Mouse (Mus musculus): ENCODE data around the gene Mettl9.
"Not testable (repeated sequence)": the region's sequence is repeated elsewhere in the genome, so short reads cannot be mapped to it uniquely, and the experiment has no call there.

Mettl9 gene

DNA sequence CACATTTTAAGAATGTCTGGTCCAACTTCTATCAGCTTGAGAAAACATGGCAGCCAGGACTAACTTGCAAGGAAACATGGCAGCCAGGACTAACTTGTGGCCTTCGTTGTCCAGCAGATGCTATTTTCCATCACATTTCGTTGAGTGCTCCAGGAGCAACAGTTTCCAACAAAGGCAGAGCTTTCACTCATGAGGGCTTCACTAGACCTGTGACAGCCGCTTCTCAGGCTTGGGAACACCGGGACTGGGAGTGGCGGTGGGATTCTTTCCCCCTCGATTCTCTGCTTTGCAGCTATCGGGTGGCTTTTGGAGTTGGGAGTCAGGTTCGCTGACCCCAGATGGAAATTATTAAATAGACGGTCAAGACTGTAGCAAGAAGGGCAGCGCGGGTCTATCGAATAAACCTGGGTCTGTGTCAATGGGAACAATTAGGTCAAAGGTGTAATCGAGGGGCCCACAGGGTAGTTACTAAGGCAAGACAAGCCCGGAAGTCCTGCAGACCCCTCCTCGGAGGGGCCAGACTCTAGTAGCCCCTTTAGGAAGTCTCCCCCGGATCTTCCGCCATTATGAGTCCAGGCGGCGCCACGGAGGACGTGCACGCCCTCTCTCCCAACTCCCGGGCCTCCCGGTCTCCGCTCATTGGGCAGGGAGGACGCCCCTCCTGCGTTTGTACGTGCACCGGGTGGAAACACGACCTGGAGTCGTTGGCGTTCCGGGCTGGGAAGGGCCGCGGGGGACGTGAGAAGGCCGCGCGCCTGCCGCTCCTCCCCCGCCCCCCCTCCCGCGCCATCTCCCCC lies at the start of gene Mettl9:
Gene Mettl9, plus strand, starts transcription at position 590 of the 797 bp plus-strand sequence.
- DNase-seq (ENCODE audit: low read depth, low spot score): peak; percentile 87

DNA sequence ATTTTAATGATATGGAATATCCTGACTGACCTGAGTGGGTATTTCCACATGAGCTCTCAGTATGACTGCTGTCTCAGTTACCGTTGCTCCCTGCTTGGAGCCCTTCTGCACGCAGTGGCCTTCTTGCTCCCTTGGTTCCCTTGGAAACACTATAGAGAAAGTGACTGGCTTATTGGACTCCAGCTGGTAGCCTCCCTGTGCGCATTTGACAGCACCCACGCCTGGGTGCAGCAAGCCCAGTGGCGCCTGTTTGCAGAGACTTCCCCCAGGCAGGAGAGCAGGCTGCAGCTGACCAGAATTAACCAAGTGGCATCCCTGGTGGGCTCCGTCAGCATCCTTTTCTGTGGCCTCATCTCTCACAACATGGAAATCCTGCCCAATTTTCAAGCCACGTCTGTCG lies 43.1 kb upstream of the Mettl9 start:
- DNase-seq (ENCODE audit: low read depth, low spot score): no peak

DNA sequence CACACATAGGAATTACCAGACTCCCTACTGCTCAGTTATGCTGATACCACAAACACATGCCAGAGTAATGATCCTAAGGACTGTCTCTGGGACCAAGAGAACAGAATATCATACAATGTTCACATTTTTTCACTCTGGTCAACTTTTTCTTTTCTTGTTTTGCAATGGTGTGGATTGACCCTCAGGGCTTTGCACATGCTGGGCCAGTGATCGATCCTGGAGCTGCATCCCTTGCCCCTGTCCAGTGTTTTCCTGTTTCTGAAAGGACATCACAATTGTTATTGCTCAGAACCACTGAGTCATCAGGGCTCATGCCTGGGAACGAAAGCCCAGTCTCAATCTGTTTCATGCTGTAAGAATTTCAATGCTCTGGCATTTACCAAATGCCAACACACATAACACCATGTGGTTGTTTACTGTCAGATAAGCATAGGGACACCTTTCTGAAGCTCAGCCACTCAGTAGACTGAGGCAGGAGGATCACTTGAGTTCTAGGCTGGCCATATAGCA lies 35.2 kb upstream of the Mettl9 start:
- no peak for DNase-seq (ENCODE audit: low read depth, low spot score)

DNA sequence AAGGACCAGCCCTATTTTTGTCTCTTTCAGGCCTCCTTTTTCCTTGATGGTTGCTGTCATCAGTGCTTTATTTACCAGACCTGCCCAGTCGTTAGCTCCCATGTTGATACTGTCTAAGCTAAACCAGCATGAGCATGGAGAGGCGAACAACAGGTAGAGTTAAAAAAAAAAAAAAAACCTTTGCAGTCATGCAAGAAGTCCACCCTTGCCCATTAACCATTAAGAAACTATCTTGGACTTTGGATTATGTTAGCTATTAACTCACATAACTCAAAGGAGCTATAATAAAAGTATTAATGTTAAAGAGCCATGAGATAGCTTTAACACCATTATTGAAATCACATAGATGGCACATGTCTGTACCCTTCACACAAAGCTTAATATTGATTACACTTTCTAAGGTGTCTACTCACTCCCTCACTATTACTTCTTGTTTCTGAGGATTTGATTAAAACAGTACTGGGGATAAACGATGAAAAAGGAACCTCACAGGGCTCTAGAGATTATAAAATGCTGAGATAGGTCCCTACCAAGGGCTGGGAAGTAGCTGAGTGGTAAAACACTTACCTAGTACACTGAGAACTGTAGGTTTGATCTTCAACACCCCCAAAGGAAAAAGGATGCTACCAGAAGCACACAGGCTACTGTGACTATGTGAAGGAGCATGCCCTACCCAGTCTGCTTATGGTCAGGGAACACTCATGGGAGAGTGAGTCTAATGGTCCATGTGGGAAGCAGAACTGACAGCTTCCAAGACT lies 34.0 kb upstream of the Mettl9 start:
- DNase-seq (ENCODE audit: low read depth, low spot score): no peak

DNA sequence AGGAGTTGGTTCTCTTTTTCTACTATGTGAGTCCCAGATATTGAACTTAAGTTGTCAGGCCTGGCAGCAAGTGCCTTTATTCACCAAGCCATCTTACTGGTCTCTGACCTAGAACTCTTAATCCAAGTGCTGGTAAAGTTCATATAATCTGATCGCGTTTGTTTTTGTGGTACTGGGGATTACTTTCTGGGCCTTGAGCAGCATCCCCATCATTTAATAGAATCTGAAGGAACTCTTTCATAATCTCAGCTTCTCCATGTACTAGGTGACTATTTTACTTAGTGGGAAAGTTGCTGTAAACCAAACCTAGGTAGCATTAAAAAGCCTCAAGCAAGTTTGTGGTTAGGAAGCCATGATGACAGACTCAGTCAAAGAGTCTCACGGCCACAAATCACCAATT lies 32.4 kb upstream of the Mettl9 start:
- no peak for DNase-seq (ENCODE audit: low read depth, low spot score)

DNA sequence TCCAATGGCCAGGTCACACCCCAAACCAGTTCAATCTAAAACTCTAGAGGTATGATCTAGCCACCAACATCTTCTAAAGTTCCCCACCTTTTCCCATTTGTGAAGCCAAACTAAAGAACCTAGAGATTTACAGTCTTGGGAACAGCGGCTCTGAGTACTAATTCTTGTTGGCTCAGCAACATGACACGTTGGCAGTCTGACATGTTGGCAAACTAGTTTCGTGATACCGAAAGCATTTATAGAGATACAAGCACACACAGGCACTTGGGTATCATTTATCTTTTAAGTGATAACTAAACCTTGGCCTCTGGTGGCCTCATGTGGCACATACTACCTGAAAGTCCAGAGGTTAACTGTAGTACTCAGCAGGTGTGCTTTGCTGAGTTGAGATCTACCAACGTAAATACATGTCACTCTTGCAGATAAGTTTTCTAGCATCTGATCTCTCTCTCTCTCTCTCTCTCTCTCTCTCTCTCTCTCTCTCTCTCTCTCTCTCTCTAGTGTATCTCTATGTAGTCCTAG lies 31.8 kb upstream of the Mettl9 start:
- DNase-seq (ENCODE audit: low read depth, low spot score): no peak

DNA sequence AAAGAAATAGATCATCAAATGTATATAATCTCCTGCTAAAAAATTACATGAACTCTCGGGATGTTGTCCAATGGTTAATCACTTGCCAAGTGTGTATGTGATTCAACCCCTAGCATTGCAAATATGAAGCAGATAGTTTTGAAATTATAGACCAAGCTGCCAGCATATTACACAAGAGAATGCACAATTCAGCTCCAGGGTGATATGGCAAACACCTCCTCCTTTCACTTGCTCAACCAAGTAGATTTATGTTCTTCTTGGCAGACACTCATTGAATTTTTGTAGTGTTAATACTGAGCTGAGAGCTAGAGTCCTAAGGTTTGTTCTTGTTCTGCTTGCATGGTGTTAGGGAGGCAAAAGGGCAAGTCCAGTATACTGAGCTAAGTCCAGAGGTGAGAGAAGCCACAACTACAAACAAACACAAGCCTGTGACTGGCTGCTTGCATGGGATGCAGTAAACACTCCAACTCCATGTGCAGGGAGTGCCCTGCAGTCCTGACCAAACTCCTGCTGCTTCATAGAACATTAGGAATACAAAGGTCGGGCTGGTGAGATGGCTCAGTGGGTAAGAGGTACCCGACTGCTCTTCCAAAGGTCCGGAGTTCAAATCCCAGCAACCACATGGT lies 30.3 kb upstream of the Mettl9 start:
- DNase-seq (ENCODE audit: low read depth, low spot score): no peak

DNA sequence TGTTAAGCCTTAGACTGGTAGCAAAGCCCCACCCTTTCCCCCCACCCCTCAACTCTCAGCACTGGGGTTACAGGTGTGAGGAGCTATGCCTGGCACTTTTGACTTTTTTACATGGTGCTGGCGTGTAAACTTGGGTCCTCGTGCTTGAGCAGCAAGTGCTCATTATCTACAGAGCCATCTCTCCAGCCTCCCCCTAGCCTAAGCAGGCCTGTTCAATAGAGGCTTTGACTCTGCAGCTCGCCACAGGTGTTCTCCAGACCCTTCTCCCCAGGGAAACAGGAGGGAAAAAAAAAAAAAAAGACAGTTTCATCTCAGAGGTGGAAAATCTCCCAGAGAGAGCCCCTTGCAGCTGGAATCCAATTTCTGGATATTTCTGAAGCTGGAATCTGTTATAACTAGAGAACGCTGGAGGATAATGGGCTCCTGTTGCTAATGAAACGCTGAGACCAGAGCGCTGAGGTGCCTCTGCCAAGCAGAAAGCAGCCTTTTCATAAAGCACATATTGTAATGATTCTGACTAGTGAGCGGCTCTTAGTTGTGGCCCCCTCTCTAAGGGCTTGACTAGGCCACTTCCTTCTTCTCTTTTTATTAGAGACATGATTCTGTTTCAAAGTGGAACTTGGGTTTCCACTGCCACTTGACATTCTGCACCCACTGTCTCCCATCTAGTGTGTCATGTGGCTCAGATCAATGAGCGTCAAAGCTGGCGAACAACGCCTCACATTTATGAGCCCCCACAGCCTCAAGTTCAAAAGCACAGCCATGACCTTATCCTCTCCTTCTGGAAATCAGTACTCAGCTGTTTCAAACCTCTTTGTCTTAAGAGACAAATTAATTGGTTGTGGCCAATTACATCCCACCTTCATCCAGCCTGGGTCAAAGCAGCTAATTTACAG lies 22.2 kb upstream of the Mettl9 start:
- DNase-seq (ENCODE audit: low read depth, low spot score): no peak

DNA sequence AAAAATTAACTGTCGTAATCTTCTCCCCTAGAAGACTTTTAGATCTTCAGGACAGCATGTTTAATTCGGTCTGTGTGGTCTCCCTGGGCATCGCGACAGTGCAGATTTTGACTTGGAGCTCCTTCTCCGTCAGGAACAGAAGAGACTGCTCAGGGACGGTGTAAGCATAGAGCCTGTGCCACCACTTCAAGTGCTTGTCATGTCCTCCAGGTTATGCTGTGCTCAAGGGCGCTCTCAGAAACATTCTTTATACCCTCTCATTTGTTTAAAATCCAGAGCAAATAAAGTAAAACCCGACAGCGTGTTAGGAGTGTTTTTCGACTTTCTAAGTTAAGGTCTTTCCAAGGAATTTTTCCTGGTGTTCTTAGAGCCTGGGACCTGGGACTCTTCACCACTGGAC lies 19.8 kb upstream of the Mettl9 start:
- no peak for DNase-seq (ENCODE audit: low read depth, low spot score)

DNA sequence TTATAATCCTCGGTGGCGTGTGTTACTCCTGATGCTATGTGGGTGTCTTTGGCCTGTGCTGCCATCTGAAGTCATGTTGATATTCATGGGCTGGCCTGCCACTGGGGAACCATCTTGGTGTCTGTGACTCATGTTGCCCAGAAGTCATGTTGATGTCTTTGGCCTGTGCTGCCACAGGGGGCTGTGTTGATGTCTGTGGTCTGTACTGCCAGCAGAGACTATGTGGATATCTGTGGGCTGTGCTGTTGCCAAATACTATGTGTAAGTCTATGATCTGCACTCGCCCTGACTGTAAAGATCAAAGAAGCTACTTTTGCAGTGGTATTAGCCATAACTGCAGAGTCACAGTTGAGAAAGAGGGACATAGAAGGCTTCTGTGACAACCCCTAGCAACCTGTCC lies 15.5 kb upstream of the Mettl9 start:
- no peak for DNase-seq (ENCODE audit: low read depth, low spot score)

DNA sequence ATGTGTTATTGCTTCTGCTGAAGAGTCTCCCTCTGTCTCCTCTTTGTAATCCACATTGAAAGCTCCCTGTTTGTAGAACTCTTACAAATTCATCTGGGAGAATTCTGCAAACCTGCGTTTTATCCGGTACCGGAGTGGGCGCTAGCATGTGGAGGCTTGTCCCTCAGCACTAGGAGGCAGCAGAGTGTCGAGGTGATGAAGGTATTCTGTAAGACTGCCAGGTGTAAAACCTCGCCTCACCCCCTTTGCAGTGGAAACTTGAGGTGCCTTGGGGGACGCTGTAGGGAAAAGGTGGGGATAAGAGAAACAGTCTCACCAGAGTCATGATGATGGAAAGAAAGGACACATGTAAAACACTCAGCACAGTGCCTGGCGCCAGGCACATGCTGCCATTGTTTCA lies 14.0 kb upstream of the Mettl9 start:
- DNase-seq (ENCODE audit: low read depth, low spot score): no peak

DNA sequence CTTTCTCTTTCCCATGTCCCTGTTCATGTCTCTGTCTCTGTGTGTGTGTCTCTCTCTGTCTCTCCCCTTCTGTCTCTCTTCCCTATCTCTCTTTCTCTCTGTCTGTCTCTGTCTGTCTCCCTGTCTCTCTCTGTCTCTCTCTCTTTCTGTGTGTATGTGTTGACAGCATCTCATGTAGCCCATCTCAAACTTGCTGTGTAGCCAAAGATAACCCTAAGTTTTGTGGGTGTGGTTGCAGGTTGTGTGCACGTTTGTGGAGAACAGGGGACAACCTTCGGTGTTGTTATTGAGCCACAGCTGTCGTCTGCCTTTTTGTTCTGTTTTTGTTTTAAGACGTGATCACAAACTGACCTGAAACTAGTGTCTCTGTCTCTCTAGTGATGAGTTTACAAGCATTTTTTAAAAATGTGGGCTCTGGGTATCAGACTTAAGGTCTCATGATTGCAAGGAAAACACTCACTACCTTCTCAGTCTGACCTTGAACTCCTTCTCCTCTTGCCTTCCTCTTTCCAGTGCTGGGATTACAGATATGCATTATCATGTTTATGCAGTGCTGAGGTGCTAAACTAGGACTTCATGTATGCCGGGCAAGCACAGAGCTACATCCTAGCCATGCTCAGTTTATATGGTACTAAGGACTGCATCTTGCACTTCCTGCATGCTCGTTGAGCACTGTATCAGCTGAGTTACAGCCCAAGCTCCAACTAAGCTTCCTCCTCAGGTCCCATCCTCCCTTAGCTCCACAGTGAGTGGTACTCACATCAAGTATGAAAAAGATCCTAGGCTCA lies 8.8 kb upstream of the Mettl9 start:
- DNase-seq (ENCODE audit: low read depth, low spot score): no peak

DNA sequence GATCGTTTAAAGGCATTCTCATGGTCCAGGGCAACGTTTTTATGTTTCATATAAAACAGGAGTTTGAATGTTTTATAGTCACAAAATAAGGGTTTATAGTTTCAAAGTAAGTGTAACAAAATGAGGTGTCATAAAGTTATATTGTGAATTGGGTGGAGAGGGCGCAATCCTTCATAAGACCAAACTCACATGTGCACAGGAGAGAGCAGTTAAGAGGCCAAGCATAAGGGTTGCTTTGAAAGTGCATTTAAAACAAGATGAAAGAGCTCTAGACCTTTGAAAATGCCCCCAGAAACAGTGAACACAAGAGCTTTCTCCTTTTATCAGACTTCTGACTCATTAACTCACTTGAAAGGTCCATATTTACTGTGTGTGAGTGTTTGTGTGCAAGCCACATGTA lies 7.9 kb upstream of the Mettl9 start:
- DNase-seq (ENCODE audit: low read depth, low spot score): no peak

DNA sequence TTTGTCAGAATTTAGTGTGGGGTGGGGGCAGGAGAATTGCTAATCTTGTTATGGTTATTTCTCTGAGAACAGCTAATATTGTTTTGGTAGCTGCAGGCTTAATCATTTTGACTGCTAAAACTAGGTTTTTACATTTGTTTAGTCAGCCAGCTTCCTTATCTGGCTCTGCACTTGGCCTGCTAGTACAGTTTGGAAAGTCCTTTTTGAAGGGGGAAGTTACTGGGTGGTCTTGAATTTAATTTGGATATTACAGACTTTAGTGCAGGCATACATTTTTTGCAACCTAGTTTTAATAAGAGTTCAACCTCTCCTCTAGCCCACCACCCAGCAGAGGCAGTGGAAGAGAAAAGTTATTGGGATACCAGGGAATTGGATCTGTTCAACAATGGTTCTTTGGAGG lies 4.3 kb upstream of the Mettl9 start:
- not testable (repeated sequence) for DNase-seq (ENCODE audit: low read depth, low spot score)

DNA sequence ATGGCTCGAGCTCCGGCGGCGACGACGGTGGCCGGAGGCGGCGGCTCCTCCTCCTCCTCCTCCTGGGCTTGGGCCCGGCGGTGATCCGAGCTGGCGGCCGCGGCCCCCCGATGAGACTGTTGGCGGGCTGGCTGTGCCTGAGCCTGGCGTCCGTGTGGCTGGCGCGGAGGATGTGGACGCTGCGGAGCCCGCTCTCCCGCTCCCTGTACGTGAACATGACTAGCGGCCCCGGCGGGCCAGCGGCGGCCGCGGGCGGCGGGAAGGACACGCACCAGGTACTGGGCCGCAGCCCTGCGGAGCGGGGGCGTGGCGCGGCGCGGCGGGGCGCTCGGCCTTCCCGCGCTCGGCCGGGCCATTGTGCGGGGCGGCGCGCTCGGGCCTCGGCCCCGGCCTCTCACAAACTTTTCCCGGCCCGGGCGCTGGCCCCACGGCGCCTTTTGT lies 476 bp downstream of the Mettl9 start:
- peak; percentile 56 for DNase-seq (ENCODE audit: low read depth, low spot score)

DNA sequence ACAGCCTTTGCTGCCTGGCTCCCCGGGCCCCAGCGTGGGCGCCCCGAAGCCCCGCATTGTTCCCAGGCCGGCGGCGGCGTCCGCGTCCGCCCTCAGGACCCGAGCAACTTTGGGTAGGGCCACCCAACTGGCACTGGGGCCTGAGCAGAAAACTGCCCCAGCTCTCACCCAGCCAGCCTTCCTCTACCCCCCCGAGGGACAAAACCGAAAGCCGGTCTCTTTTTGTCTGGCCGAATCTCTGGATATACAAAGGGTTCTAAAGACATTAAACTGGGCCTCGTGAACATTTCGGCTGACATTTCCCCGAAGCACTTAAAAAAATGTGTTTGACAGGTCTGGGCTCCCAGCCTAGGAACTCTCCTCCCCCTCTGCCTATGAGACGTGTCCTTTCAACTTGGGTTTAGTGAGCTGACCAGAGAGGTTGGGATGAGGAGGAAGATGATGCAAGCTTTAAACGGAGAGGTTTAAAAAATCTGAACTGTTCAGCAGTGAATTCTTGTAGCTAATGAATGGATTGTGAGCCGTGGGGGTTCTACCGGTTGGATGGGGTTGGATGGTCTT lies 996 bp downstream of the Mettl9 start:
- DNase-seq (ENCODE audit: low read depth, low spot score): no peak

DNA sequence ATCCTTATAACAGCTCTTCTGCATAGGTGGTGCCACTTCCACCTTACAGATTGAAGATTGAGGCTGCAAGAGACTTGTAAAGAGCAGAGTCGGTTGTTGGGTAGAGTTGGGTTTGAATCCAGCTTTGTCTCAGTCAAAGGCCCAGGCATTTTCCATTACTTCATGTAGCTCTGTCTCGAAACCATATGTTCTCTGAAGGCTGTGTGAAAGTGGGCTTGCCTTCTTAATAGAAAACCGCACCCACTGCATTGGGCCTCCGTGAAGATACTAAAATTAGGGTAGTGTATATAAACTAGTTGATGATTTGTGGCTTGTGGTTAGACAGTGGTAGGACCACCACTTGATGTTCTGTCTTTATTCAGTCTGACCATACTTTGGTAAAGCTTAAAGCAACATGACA lies 6.3 kb downstream of the Mettl9 start:
- DNase-seq (ENCODE audit: low read depth, low spot score): no peak

DNA sequence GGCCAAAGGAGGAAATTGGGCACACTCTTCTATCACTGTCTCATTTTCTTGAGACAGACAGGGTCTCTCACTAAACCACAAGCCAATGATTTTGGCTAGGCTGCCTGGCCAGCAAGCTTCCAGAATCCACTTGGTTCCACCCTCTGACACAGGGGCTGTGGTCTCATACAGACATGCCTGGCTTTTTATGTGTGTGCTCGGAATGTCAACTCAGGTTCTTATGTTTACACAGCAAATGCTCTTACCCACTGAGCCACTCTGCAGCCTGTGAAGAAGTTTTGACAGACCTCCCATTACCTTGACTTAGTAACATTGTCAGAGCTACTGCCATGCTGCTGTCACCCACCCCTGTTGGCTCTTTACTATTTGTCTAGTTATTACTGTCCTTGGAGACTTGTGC lies 7.7 kb downstream of the Mettl9 start:
- DNase-seq (ENCODE audit: low read depth, low spot score): no peak

DNA sequence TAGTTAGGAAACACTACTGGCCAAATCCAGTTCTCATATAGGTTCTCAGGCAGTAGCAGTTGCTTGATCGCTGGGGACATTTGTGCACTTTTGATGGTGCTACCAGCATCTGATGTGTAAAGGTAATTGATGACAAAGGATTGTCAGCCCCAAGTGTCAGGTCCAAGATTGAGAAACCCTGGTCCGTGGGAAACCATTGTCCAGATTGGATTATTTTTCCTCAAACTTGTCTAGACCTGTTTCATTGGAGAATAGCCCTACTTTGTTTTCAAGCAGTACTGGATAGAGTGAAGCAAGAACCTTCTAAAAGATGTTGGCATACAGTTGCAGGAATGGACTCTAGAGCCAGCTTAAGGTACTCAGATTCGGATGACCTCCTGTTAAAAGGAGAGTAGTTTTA lies 8.8 kb downstream of the Mettl9 start:
- no peak for DNase-seq (ENCODE audit: low read depth, low spot score)

DNA sequence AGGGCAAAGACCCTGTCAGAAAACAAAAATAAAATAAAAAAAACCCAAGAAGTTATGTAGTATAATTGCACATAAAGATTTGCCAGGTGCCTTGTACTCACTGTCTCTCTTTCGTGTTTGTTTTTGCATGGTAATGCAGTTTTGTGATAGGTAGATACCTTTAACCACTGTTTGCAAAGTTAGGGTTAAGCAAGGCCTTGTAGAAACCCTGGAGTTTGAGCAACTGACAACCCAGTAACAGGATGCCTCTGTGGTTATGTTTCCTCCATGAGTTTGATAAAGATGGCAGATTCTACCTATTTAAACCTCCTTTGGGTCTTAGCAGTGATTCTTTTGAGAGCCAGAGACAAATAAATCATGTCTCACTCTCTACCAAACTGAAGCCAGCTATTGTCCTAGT lies 9.3 kb downstream of the Mettl9 start:
- no peak for DNase-seq (ENCODE audit: low read depth, low spot score)
